Mouse (Mus musculus): Measurements from ENCODE around the gene Prpsap1. TPM values are rescaled to one million over a fixed set of nuclear protein-coding genes. Genes with fewer than 3 reads are reported as not detected.
"Not testable (repeated sequence)": the region's sequence is repeated elsewhere in the genome, so short reads cannot be mapped to it uniquely, and the experiment has no call there.

The Prpsap1 gene
- total RNA-seq, 2 experiments from 2014 or later: 45.3 to 45.8 TPM

DNA sequence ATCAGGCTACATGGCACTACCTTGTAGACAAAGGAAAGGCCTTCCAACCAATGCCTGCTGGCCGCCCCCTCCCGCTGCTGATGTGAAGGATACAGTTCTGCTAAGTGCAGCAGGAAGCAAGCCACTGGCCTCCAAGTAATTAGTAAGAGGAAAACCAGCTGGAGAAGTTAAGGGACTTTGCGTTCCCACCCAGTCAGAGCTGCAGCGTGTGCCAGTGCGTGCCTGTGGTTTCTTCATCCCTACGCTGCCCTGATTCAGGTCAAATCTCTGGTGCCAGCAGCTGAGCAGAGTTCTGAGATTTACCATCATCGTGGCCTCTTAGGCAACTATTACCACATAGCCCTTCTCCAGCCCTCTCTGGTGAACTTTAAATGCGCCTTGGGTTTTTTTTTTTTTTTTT lies 24.5 kb upstream of the Prpsap1 start:
- intact Hi-C loops (cut with DNase I): no loop called here
- DNase-seq: peak; percentile 48 to 66

- DNase-seq: no peak
- intact Hi-C loops (cut with DNase I): no loop called here
These were observed 21.5 kb upstream of the Prpsap1 start for GRCm38 (mm10) chr11:116515330-116516020.

DNA sequence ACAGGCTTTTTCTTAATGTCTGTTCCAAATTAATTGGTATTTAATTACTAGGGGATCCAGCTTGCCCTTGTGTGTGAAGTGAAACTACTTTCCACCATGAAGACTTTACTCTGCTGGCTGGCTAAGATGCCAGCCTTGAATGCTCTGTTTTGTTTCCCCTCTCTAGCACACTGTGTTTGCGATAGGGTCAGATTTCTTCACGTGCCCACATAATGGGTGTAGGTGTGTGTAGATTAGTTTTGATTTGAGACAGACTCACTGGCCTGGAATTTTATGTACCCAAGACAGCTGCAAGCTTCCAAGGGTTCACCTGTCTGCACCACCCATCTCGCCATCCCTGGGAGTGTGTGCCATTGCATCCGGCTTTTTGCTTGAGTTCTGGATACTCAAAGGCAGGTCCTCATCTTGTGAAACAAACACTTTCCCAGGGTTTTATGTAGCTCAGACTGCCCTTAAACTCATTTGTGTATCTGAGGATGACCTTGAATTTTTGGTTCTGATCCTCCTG lies 19.6 kb upstream of the Prpsap1 start:
- DNase-seq: no peak
- intact Hi-C loops (cut with DNase I): no loop called here

DNA sequence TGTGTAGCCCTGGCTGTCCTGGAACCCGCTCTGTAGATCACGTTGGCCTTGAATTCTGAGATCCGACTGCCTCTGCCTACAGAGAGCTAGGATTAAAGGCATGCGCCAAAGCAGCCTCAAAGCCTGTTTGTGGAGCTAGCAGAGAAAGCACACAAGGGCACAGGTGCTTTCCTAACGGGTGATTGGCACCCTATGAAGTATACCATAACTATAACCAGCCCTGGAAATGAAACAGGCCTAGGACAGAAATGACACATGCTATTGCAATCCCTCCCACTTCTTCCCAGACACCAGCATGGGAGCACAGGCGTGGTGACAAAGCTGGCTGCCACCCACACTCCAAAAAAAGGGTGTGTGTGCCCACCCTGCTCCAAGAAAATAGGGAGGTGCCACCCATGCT lies 19.0 kb upstream of the Prpsap1 start:
- intact Hi-C loops (cut with DNase I): no loop called here
- no peak for DNase-seq

GRCm38 (mm10) chr11:116512154-116512553 lies 18.2 kb upstream of the Prpsap1 start:
- DNase-seq: no peak
- intact Hi-C loops (cut with DNase I): no loop called here

DNA sequence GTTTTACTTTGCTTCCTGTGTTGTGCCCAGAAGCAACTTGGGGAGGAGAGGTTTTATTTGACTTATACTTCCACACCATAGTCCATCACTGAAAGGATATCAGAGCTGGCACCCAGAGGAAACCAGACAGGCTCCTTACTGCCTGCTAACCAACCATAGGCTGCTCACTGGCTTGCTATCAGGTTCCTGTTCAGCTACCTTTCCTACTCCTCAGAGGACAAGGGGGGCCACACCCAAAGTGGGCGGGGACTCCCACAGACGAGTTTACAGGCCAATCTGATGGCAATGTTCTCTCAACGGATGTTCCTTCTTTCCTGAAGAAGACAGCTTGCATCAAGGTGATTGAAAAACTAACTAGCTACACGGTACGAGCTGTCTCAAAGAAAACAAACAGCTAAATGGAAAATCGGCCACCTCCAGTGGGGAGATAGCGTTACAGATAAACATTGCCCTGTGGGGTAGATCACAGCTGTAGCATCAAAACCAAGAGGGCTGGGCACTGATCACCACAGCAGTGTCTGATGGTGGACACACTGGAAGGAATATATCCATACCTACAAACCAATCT lies 17.4 kb upstream of the Prpsap1 start:
- intact Hi-C loops (cut with DNase I): no loop called here

GRCm38 (mm10) chr11:116508689-116509088 lies 14.7 kb upstream of the Prpsap1 start:
- DNase-seq: no peak
- intact Hi-C loops (cut with DNase I): no loop called here

More for the DNA sequence above, 17.4 kb upstream of the Prpsap1 start:
- no peak for DNase-seq

GRCm38 (mm10) chr11:116506151-116506875 lies 12.3 kb upstream of the Prpsap1 start:
- DNase-seq: no peak
- intact Hi-C loops (cut with DNase I): no loop called here

DNA sequence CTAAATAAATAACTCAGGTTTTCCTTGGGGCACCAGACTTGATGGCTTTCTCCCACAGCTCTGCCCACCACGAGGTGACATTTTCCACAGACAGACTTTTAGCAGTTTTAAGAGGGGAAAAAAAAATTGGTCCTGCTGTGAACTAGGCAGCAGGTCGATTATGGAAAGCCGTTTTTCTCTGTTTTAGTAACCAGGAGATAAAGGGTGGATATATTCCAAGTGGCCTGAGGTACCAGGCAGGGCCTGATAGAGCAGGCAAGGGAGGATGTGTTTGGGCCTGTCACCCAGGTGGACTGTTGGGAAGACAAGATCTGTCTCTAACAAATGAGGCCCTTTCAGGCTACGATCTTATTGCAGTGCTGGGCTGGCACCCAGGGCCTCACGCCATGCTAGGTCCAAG lies 11.6 kb upstream of the Prpsap1 start:
- intact Hi-C loops (cut with DNase I): no loop called here
- DNase-seq: no peak

GRCm38 (mm10) chr11:116504516-116504915 lies 10.5 kb upstream of the Prpsap1 start:
- peak in 1 of 2 experiments; percentile 48 for DNase-seq
- intact Hi-C loops (cut with DNase I): loop anchor here (5.0 kb wide), 1 partner anchor 123 kb away; the partner anchor contains the start of gene Rhbdf2

- peak; percentile 45 to 71 for DNase-seq
- intact Hi-C loops (cut with DNase I): loop anchor here (1.0 to 5.0 kb wide), 2 partner anchors 33 to 126 kb away; partner anchors contain the start of gene Rhbdf2
These were observed 7.2 kb upstream of the Prpsap1 start for GRCm38 (mm10) chr11:116501005-116501746.

GRCm38 (mm10) chr11:116499018-116499417 lies 5.0 kb upstream of the Prpsap1 start:
- intact Hi-C loops (cut with DNase I): no loop called here
- DNase-seq: no peak

DNA sequence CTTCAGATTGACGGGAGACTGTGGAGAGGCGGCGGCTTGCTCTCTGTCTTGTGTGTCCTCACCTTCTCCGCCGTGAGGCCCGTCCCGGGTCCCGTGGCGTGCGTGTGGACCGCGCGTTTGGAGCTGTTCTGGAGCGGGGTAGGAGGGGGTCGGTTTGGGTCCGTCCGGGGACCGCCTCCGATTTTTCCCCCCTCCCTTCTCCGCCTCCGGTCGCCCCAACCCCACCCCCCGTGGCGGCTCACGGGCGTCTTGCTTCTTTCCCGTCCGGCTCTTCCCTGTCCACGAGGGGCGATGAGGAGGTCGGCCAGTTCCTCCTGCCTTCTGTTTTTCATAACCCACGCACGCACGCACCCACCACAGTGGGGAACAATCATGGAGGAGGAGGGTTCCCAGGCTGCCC lies 4.6 kb upstream of the Prpsap1 start:
- intact Hi-C loops (cut with DNase I): no loop called here
- no peak for DNase-seq

DNA sequence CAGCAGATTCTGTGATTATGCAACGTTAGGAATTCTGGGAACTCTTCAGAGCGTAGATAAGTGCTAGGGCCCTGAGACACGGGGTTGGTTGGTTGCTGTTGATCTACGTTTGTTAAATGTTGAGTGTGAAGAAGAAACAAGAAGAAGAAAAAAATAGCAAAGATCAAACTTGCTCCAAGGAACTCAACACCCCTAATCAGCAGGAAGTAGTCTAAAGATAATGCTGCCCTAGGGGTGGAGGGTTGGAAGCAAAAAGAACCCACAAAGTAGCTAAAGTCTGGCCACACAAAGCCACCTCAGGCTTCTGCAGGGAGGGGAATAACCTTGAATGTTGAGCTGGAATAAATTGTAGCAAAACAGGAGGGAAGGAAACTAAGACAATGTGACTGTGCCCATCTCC lies 3.3 kb upstream of the Prpsap1 start:
- no peak for DNase-seq
- intact Hi-C loops (cut with DNase I): no loop called here

DNA sequence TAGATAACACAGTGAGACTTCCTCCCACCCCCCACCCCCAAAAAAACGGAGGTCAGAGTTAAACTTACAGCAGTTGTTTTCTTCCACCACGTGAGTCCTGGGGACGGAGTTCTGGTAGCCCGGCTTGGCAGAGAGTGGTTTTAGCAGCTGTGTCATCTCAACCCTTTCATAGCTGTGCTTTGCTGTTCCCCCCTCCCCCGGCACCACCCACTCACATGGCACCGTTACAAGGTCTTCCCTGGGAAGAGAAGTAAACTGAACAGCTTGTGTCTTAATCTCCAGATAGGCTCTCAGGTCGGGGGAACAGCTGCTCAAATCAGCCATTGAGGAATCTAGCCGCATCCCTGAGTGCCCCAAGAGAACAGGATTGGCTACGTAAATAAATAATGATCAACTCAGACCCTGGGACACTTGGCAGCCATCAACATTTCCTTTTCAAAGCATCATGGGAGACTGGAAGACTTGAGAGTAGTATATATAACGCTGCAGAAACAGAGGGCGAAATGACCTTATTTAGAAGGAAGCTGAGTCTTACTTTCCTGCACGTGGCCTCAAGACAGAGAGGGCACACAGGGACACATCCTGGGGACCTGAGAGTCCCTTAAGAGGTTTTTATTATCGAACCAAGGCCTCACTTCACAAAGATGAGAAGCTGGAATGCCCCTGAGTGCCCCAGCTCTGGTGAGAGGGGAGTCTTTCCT lies 622 bp upstream of the Prpsap1 start:
- intact Hi-C loops (cut with DNase I): no loop called here
- peak; percentile 91 for DNase-seq

DNA sequence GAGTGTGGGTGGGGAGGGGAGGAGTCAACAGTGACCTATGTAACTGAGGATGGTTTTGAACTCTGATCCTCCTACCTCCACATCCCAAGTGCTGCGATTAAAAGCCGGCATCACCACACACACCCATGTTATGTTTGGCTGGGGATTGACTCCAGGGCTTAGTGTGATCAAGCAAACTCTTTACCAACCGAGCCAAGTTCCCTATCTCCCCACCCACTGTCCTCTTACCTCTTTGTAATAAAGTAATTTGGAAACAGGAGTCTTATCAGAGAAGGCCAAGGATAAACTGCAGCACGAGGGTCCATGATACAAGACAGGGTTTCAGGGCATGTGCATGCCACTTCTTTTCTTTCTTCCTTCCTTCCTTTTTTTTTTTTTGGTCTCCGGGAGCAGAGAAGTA lies 811 bp downstream of the Prpsap1 start:
- no peak for DNase-seq
- intact Hi-C loops (cut with DNase I): no loop called here

GRCm38 (mm10) chr11:116492507-116492906 lies 1.5 kb downstream of the Prpsap1 start:
- intact Hi-C loops (cut with DNase I); DNase-seq: not testable (repeated sequence)

DNA sequence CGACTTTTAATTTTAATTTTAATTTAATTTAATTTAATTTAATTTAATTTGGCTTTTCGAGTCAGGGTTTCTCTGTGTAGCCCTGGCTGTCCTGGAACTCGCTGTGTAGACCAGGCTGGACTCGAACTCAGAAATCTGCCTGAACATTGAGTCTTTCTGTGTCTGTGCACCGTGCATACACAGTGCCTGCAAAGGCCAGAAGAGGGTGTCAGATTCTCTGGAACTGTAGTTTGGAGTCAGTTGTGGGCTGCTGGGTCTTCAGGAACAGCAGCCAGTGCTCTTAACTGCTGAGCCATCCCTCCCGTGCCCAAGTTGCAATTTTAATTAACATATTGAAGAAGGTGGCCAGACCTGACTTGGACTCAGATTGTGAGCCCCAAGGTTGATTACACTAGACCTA lies 2.7 kb downstream of the Prpsap1 start:
- intact Hi-C loops (cut with DNase I): no loop called here
- no peak for DNase-seq

DNA sequence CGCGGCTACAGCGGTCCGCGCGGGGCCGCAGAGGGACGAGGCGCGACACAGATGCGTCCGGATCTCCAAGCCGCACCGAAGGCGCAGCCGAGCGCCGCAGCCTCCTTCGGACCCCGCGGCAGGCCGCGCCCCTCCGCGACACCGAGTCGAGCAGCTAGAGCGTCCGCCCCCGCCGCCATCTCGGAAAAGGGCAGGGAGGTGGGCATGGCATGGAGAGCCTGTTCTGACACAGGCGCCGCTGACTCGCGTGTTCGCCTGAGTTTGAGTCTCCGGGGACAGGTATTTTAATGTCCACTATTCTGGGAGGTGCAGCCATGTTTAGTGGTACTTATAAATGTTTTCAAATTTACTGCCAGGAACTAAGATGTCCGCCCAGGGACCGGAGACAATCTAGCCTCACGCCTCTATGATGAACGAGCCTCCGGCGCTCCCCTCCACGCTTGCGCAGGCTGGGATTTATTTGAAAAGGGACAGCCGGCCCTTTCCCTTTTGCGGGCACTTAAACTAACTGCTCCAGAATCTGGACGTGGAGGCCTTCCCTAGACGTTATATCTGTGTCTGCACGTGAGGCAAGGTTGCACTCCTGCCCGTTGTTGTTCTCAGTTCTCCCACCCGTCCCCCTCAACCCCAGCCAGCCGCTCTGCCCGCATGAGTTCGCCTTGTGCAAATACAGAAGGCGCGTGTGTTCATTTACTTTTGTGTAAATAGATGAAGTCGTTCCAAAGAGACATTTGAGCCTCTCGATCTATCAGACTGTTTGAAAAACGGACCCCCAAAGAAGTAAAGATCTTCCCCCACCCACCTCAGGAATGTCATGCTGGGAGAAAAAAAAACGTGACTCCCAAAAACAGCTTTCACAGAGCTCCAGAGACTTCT lies 3.5 kb downstream of the Prpsap1 start:
- DNase-seq: peak; percentile 92 to 93
- intact Hi-C loops (cut with DNase I): no loop called here
